Mouse (Mus musculus) 416B (cell line): Measurements from ENCODE around the gene Mdfi.

ENCODE experiments used
- DNase-seq: peaks from one replicate; pipeline ENCODE4 v3.0.0; 2011; ENCODE audit warnings: low read depth

Gene Mdfi

GRCm38 (mm10) chr17:47765986-47766385 is 68.5 kb downstream of the Mdfi start:
- no peak for DNase-seq
